Mouse (Mus musculus) brown adipose tissue, adult 24 weeks (tissue): ENCODE results near the gene Smim6. TPM values are rescaled to one million over a fixed set of nuclear protein-coding genes. Genes with fewer than 3 reads are reported as not detected.

ENCODE experiments used
- H3K27ac ChIP-seq: fragments of 200-500 bp; replicated peaks from 2 replicates; pipeline ENCODE4 v1.5.1; 2012; ENCODE audit warnings: low read depth, mild to moderate bottlenecking, low read length
- H3K4me1 ChIP-seq: fragments of 200-500 bp; 2 replicates; pipeline ENCODE4 v1.6.1; 2012; ENCODE audit warnings: low read length, mixed read lengths; ENCODE audit not compliant: control insufficient read depth, insufficient read depth, insufficient read length
- H3K4me3 ChIP-seq: fragments of 200-500 bp; 2 replicates; pipeline ENCODE4 v1.5.1; 2012; ENCODE audit warnings: low read depth, mild to moderate bottlenecking, low read length, moderate library complexity; ENCODE audit not compliant: insufficient read depth
- polyA plus RNA-seq: library from polyadenylated mRNA; stranded (reverse); fragments of >200 nt; gene quantifications from 2 replicates; pipeline ENCODE4 v1.2.4, GENCODE M21; 2012; ENCODE audit not compliant: missing spikeins, insufficient read depth, insufficient read length

The Smim6 gene
- polyA plus RNA-seq, 1 experiment = not detected

- Histone ChIP-seq H3K4me1 (no peaks in the 10 kb centered on the region), H3K4me3 (no peak overlapping the region), H3K27ac (no peak overlapping the region)
Observed at GRCm38 (mm10) chr11:115893071-115893470, 18.7 kb upstream of the Smim6 start.

- Histone ChIP-seq H3K4me1 (no peaks in the 10 kb centered on the region; the same call in 1 of the 2 replicates), H3K4me3 (no peak overlapping the region), H3K27ac (no peak overlapping the region)
Observed at GRCm38 (mm10) chr11:115894755-115895520, 16.9 kb upstream of the Smim6 start.

- Histone ChIP-seq H3K4me3 (no peak overlapping the region), H3K4me1 (no peaks in the 10 kb centered on the region; the same call in 1 of the 2 replicates), H3K27ac (no peak overlapping the region)
Observed at GRCm38 (mm10) chr11:115898446-115898845, 13.4 kb upstream of the Smim6 start.

GRCm38 (mm10) chr11:115898886-115899285 lies 12.9 kb upstream of the Smim6 start:
- Histone ChIP-seq H3K27ac (no peak overlapping the region), H3K4me3 (no peak overlapping the region), H3K4me1 (no peaks in the 10 kb centered on the region; the same call in 1 of the 2 replicates)

GRCm38 (mm10) chr11:115899486-115900266 lies 12.1 kb upstream of the Smim6 start, which contains the start of gene Smim5:
TSS of gene Smim5 (plus strand) at chr11:115899966.
- no peak within 1 kb of the TSS for H3K27ac ChIP-seq
- H3K4me1 ChIP-seq = no peaks in the 10 kb centered on the region; the same call in 1 of the 2 replicates
- no peak within 1 kb of the TSS for H3K4me3 ChIP-seq

GRCm38 (mm10) chr11:115900561-115901337 lies 11.1 kb upstream of the Smim6 start:
- no peak overlapping the region for H3K27ac ChIP-seq
- no peaks in the 10 kb centered on the region; the same call in 1 of the 2 replicates for H3K4me1 ChIP-seq
- H3K4me3 ChIP-seq = no peak overlapping the region

GRCm38 (mm10) chr11:115901338-115902161 lies 10.3 kb upstream of the Smim6 start:
- Histone ChIP-seq H3K27ac (no peak overlapping the region), H3K4me1 (no peaks in the 10 kb centered on the region; the same call in 1 of the 2 replicates), H3K4me3 (no peak overlapping the region)

GRCm38 (mm10) chr11:115902177-115902576 lies 9.6 kb upstream of the Smim6 start:
- Histone ChIP-seq H3K4me3 (no peak overlapping the region), H3K27ac (no peak overlapping the region), H3K4me1 (no peaks in the 10 kb centered on the region; the same call in 1 of the 2 replicates)

- H3K4me1 ChIP-seq = no peaks in the 10 kb centered on the region; the same call in 1 of the 2 replicates
Observed at GRCm38 (mm10) chr11:115902831-115903230, 9.0 kb upstream of the Smim6 start.

GRCm38 (mm10) chr11:115903384-115904230 lies 8.2 kb upstream of the Smim6 start:
- no peaks in the 10 kb centered on the region; the same call in 1 of the 2 replicates for H3K4me1 ChIP-seq
- H3K27ac ChIP-seq = no peak overlapping the region
- no peak overlapping the region for H3K4me3 ChIP-seq

More at GRCm38 (mm10) chr11:115902831-115903230, 9.0 kb upstream of the Smim6 start:
- Histone ChIP-seq H3K4me3 (no peak overlapping the region), H3K27ac (no peak overlapping the region)

- Histone ChIP-seq H3K27ac (no peak overlapping the region), H3K4me3 (no peak overlapping the region), H3K4me1 (no peaks in the 10 kb centered on the region; the same call in 1 of the 2 replicates)
Observed at GRCm38 (mm10) chr11:115904231-115904955, 7.4 kb upstream of the Smim6 start.

GRCm38 (mm10) chr11:115904956-115905790 lies 6.6 kb upstream of the Smim6 start:
- Histone ChIP-seq H3K27ac (no peak overlapping the region), H3K4me1 (no peaks in the 10 kb centered on the region), H3K4me3 (no peak overlapping the region)
